Mouse (Mus musculus) frontal cortex, adult (tissue): Measurements from ENCODE around the gene Jaml.

Source experiments
- ATAC-seq: cut with Nextera tagmentation; 2 replicates; pipeline ENCODE4 v1.9.2; 2017; ENCODE audit warnings: mild to moderate bottlenecking, moderate library complexity, mixed read lengths; ENCODE audit not compliant: low TSS enrichment

Jaml gene

DNA sequence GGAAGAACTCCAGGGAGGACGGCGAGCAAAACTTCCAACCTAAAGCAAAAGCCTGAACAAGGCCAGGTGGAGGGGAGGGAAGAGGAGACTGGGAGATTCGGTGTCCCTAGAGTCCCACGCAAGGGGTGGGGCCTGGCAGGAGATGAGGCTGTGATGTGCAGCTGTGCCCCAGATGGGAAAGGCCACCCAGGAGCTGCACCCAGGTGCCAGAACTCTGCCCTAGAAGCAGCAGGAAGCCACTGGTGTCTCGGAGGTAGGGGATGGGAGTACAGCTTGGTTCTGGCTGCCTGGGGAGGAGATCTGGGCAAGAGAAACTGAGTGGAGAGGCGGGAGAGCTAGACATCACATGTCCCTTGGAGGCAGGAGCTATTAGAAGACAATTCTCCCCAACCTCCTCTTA lies 42.0 kb downstream of the Jaml start:
- peak; percentile 48 for ATAC-seq

DNA sequence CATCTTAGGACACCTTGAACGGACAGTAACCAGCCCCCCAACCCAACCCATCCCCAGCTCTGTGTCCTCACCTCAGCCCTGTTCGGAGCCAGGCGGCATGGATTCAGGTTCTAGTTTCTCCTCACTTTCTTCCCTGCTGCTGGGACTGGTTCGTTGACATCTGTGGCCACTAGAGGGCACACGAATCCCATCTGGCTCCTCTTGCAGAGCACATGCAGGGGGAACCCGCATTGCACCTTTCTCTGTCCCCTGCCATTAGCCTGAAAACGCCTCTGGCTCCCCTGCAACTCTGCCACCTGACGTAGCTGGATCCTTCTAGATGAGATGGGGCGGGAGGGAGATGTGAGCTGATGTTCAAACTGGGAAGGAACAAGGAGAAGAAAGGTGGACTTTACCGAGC lies 42.8 kb downstream of the Jaml start:
- peak; percentile 66 for ATAC-seq

DNA sequence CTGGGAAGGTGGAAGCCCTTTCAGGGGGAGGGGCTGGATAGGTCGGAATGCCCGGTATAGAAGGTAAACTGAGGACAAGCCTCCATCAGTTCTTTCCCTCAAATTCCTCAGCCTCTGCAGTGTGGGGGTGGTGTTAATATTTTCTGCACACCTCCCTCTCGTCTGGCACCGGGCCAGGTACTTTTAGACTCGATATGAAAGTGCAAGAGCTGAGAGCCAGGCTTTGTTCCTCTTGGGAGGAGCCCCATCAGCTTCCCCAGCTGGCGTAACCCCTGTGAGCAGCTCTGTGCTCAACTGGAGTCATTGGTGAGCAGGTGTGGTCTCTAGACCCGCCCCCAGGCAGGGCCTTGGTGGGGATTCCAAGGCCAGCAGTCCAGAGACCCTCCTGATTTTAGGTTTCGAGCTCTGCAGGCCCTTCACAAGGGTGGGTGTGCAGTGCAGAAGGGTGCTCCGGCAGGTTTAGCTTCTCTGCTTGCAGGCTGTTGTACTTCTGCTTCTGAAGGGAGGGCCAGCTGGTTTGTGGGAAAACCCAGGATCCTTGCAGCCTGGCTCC lies 43.3 kb downstream of the Jaml start:
- ATAC-seq: peak; percentile 60

DNA sequence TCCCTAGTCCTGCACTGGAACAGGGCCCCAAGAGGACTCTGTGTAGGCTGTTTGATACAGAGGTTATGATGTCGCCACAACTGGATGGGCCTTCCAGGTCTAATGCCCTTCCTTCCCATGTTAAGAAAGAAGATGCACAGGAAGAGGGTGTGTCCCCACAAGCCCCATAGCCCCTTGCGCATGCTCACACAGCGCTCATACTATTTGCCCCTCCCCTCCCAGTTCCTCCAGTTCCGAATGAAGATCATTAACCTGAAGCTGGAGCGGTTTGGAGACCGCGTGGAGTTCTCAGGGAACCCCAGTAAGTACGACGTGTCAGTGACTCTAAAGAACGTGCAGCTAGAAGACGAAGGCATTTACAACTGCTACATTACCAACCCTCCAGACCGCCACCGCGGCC lies 46.2 kb downstream of the Jaml start:
- ATAC-seq: no peak

DNA sequence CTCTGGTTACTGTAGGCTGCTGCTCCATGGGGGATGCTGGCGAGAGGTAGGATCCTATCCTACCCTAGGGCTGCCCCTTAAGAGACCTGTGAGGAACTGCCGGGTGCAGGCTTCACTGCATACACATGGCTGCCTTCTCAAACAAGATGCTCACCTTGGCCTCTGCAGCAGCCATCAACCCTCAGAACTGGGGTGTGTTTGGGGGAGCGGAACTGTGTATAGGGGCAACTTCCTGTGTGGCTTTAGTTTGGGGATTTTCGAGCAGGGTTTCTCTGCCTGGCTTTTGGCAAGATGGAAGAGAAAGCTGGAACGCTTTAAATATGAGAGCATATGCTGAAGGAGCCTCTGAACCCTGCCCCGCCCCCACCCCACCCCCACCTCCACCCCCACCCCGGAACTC lies 48.0 kb downstream of the Jaml start:
- ATAC-seq: no peak

DNA sequence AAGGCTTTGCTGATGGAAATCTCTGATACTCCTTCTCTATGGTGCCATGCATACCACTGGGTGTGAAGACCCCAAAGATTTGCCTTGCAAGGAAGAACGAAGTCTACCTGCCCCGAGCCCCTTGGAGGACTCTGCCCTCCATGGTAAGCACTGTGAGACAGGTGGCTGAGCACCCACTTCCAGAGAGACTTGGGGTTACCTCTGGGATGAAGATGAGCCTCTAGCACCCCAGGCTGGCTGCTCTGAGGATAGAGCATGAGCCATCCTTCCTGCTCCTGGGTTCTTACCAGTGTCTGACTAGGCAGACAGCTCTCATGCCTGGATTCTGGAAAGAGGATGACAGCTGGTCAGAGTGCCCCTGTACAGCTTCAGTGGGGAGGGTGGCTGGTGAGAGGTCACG lies 51.1 kb downstream of the Jaml start:
- no peak for ATAC-seq

DNA sequence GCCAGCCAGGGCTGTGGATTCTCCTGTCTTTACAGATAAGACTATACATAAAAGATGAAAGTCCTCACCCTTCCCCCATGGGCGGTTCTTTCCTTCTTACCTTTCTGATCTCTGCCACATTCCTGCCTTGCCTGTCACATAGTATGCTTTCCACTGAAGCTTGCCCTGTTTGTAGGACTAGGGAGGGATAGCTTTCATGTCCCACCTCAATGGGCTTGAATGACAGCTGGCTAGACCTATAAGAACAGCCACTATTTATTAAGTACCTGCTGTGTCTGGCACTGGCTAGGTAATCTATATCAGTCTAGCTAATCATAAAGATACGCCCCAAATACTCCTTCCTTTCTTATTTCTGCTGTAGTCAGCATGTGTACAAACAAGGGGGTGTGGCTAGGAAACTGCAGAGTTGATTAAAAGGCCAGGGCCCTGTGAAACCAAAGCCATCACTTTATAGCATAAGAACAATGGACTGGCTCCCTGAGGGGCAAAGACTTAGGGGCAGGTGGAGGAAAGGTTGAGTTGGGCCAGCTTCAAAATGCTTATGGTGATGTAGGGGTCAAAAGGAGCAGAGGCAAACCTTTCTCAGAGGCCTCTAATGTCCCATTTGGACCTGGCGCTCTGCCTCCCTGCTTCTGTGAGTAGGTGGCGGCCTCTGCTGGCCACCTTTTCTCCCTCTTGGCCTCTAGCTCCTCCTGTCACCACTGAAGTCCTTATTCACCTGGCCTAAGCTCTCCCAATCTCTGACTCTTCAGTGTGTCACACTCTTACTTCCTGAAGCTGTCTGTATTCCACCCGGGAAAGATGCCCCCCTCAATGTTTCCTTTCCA lies 54.7 kb downstream of the Jaml start:
- no peak for ATAC-seq

DNA sequence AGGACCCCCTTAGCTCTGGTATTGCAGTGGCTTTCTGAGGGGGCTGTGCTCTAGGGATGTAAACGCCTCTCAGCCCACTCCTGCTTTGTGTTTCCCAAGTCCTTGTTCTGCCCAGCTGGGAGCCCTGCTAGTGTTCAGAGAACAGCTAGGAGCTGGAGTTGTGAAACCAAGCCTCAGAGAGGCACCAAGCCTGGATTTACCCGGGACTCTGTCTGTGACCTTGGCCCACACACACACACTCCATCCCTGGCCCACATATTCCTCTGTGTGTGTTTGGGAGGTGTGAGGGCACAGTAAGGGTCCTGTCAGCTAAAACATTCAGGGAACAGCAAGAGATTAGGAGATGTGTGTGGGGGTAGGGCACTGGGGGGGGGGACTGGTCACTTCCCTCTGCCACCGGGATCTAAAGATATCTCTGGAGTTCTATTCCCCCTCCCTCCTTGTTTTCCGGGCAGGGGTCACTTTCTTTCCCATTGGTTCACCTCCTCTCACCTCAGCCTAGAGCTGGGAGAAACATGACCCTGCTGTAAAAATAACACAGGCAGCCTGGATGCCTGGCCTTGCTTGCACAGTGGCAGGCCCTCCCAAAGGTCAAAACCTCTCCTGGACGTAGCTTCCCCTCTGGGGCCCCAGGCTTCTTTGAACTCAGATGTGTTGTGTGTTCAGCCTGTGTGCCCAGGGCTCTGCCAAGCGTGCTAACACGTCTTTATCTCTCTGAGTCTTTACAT lies 57.6 kb downstream of the Jaml start:
- ATAC-seq: no peak

DNA sequence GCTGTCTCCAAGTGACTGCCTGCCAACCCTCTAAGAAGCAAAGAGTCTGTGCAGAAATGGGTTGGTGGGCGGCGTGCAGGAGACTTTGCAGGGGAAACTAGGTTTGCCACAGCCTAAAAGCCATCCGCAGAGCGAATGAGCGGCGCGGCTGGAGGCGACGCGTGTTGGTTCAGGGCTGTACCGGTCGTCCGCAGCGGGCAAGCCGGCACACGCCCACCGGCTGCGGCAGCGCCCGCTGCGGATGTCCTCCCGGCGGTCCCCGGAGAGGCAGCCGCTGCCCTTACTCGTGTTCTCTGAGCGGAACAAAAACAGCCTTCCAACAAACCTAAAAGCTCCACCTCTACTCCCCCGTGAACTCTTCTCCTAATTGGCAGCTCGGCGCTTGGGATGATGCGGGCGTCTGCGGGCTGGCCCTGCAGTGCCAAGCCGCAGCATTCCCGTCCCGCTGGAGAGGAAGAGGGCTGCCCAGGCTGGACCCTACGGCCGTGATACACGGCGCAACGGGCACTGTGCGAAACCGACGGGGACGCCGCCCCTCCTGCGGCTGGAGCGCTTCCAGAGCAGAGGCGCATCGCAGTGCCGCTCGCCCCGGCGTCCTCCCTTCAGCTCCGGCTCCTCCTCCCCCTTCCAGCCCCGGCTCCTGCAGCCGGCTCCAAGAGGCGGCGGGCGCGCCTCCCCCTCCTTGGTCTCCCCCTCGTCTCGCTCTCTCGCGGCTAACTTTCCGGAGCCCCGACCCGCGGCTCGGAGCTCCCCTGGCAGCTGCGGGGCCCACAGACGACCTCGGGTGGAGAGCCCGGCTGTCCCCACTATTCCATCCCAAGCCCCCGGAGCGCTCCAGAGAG lies 59.4 kb downstream of the Jaml start, which contains the start of gene Scn4b:
Gene Scn4b, plus strand, starts transcription at position 205 of the 842 bp plus-strand sequence.
- peak; percentile 79 for ATAC-seq

DNA sequence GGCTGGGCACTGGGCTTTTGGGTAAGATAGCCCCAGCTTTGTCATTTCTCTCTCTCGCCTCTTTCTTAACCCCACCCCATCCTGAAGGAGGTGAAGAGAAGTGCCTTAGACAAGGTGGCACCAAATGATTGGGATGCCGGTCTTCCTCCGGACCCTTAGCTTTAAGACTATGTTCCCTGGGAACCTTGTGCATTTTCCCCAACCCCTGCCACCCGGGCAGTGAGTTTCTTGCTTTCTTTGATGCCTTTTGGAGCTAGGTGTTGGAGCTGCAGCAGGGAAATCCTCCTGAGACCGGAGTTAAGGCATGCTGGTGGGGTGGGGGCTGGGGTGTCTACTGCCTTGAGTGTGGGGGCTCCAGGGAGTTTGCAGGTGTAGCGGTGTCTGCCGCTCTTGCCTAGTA lies 60.1 kb downstream of the Jaml start:
- no peak for ATAC-seq

DNA sequence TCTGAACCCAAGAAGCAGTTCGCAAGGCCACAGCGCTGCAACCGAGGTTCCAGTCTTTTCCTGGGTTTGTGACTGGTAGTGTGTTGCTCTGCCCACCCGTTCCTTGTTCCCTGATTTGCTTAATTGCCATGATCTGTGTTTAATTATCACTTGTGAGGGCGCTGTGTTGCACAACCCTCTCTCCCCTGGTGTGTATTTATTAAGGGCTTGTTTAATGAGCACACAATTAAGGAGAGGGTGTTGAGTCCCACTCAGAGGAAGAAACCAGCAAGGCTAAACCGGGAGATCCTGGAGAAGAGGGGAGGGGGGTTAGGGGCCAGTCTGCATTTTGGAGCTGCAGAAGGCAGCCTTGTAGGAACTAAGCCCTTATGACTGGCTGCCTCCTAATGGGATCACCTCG lies 62.0 kb downstream of the Jaml start:
- ATAC-seq: no peak

DNA sequence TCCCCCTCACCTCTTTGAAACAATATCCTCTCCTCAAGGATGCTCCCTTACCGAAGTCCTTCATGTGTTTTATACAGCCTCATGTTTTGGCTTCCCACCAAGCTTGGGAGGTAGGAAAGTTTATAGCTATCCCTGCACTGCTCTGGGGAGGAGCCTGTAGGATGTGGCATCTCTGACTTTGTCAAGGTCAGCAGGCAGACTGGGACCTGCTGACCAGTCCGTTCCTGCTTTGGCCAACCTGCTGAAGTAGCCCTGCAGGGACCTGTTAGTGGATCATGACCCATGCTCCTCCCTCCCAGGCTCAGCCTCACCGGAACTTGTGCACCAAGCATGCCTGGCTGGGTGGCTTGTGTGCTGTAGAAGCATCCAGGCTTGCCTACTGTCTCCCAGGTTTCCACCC lies 63.7 kb downstream of the Jaml start:
- ATAC-seq: no peak

DNA sequence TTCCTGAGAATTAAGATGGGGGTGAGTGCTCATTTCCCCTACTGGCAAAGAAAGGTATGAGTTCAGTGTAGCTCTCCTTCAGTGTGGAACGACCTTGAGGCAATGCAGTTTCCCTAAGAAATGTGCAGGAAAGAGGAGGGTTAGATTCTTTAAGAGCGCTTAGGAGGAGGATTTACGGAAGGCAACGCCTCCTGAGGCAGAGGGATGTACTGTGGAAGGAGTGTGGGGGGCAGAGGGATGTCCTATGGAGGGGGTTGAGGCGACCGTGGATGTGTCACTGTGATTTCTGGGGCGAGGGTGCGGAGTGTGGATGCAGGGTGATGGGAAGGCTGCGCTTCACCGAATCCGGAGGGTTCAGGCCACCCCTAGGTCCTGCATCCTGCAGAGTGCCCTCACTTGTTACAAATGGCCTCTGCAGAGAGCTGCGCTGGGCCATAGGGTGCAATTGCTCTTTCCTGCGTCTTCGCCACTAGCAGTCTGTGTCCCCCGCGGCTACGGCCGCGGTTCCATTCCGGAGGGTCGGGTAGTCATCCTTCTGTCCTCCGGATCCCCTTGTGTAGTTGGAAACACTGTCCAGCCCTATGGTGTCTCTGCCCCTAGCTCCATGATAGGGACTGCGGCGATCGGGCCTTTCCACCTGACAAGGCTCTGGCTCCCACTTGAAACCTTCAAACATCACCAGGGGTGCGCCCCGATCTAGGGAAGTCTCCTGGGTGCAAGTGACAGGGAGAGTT lies 66.7 kb downstream of the Jaml start:
- ATAC-seq: peak; percentile 78

DNA sequence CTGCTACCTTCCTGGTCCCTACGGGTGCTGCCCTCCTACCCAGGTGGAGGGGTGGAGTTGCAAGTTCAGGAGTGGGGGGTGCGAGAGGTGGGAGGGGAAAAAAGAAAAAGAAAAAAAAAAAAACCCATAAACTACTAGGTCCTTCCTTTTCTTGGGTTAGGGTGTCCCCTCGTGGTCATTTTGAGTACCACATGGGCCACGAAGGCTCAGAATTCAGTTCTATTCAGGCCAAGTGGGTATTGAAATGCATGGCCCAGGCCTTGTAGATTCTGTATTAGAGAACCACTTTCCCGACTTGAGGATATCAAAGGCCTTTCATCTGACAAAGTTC lies 67.2 kb downstream of the Jaml start:
- peak; percentile 13 for ATAC-seq

DNA sequence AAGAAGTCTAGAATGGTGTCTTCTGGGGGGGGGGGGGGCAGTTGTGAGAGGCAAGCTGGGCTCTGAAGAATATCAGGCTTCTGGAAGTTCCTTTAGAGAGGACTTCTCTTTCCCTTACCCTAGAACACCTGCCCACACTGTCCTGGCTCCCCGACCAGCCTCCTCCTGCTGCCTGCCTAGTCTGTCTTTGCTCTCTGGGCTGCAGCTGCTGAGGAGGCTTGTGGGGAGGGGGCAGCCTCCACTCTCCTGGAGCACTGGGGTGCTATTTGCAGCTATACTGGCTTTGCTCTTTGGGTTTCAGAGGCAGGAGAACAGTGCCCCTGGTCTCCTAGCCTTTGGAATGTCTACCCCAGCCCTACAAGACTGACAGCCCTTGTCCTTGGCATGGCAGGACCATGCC lies 72.0 kb downstream of the Jaml start:
- ATAC-seq: no peak

DNA sequence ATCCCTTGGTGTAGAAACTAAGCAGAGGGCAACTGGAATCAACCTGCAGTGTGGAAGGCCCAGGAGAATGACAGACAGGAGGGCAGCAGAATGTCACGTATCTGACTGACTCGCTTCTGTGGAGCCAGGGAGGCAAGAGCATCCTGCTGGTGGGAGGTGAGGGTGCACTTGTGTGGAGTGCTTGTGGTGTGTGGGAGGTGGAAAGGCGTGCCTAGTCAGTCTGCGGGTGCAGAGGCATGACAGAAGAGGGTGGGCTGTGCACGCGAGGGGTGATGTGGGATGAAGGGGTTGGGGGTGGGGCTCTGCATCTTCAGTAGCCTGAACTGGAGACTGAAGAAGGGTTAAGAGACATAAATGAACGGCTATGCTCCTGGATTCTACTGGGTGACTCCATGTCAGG lies 74.4 kb downstream of the Jaml start:
- ATAC-seq: peak; percentile 20; the same call in 1 of the 2 replicates
